18 mouse cellular contexts compared by ENCODE assay signal in genomic region chr13:113353546-113353945, GRCm38 (mm10).
DNase-seq lines count a peak whose midpoint lies in the region; ATAC-seq and TF ChIP-seq lines count a peak whose summit lies in the region.
"Had no signal": no experiment of that assay in that cellular context is flagged by ENCODE, and none has a peak within 500 bp of the region (broad histone marks: within the 10 kb centered on the region; RNA-seq: fewer than 3 reads in every experiment).

No protein-coding gene starts in this region.

- H3K4me1 ChIP-seq in midbrain, embryonic 11.5 days (ENCODE audit: control insufficient read depth, insufficient read depth, low read length) = peaks cover 6% of the 10 kb centered on the region
- peaks cover 4% of the 10 kb centered on the region for H3K4me1 ChIP-seq in midbrain, embryonic 15.5 days
- H3K4me1 ChIP-seq in stomach, embryonic 15.5 days = peaks cover 4% of the 10 kb centered on the region; the same call in 1 of the 2 replicates
- H3K4me1 ChIP-seq in stomach, postnatal 0 days (replicated peaks; ENCODE audit: control insufficient read depth, insufficient read depth) = 0 out of 2 replicates have a peak, but pooled peaks cover 3% of the 10 kb centered on the region

- H3K4me2 ChIP-seq in midbrain, embryonic 11.5 days = no peak overlapping the region
- H3K4me2 ChIP-seq in midbrain, embryonic 15.5 days = no peak overlapping the region
- H3K4me2 ChIP-seq in stomach, embryonic 15.5 days = no peak overlapping the region
- no peak overlapping the region for H3K4me2 ChIP-seq in stomach, postnatal 0 days (replicated peaks; ENCODE audit: low read depth)
- H3K4me2 ChIP-seq: embryonic facial prominence, embryonic 12.5 days; forebrain, embryonic 13.5 days; forebrain, embryonic 15.5 days had no signal

- no peak overlapping the region for H3K27ac ChIP-seq in midbrain, embryonic 11.5 days (ENCODE audit: low read depth, low read length)
- H3K27ac ChIP-seq in midbrain, embryonic 15.5 days = no peak overlapping the region
- H3K27ac ChIP-seq in stomach, embryonic 15.5 days = no peak overlapping the region
- H3K27ac ChIP-seq in stomach, postnatal 0 days (replicated peaks) = peak overlapping the region; percentile 78
- H3K27ac ChIP-seq: embryonic facial prominence, embryonic 10.5 days; embryonic facial prominence, embryonic 12.5 days; forebrain, embryonic 13.5 days; forebrain, embryonic 15.5 days had no signal

- no peak for TF ChIP-seq EP300 in stomach, postnatal 0 days (optimal IDR thresholded peaks at IDR 0.05)

- H3K36me3 ChIP-seq in midbrain, embryonic 11.5 days (ENCODE audit: control insufficient read depth, insufficient read depth, low read length) = no peaks in the 10 kb centered on the region
- H3K36me3 ChIP-seq in midbrain, embryonic 15.5 days (replicated peaks) = no peaks in the 10 kb centered on the region
- no peaks in the 10 kb centered on the region for H3K36me3 ChIP-seq in stomach, embryonic 15.5 days
- no peaks in the 10 kb centered on the region for H3K36me3 ChIP-seq in stomach, postnatal 0 days (ENCODE audit: control insufficient read depth, insufficient read depth, low read length)
- H3K36me3 ChIP-seq: embryonic facial prominence, embryonic 10.5 days; embryonic facial prominence, embryonic 12.5 days; forebrain, embryonic 15.5 days had no signal

- ATAC-seq in midbrain, embryonic 11.5 days (ENCODE audit: low FRiP score) = no peak
- ATAC-seq in midbrain, embryonic 15.5 days (replicated peaks) = no peak
- ATAC-seq in stomach, embryonic 15.5 days (ENCODE audit: insufficient read depth, low FRiP score, low read depth) = peak; percentile 78
- peak; percentile 89 for ATAC-seq in stomach, postnatal 0 days (ENCODE audit: low FRiP score, low TSS enrichment)
- ATAC-seq: forebrain, embryonic 13.5 days; forebrain, embryonic 15.5 days had no signal

- no peak for TF ChIP-seq CTCF in stomach, postnatal 0 days (IDR thresholded peaks at IDR 0.05; ENCODE audit: low read depth)

- H3K9me3 ChIP-seq in midbrain, embryonic 11.5 days (ENCODE audit: control insufficient read depth, low read length) = no peaks in the 10 kb centered on the region
- H3K9me3 ChIP-seq in midbrain, embryonic 15.5 days = no peaks in the 10 kb centered on the region
- no peaks in the 10 kb centered on the region for H3K9me3 ChIP-seq in stomach, embryonic 15.5 days
- H3K9me3 ChIP-seq in stomach, postnatal 0 days (ENCODE audit: control insufficient read depth, low read length) = no peaks in the 10 kb centered on the region
- H3K9me3 ChIP-seq: embryonic facial prominence, embryonic 10.5 days; embryonic facial prominence, embryonic 12.5 days; forebrain, embryonic 13.5 days; forebrain, embryonic 15.5 days had no signal

- peak; percentile 87 for DNase-seq in midbrain, embryonic 11.5 days (ENCODE audit: low spot score, missing footprints)
- DNase-seq in stomach, postnatal 0 days (ENCODE audit: low spot score) = peak; percentile 65
- DNase-seq in gastrocnemius, adult 8-10 months (ENCODE audit: low spot score in 2 of 2) = no peak
- DNase-seq in thymus, postnatal 25 days = no peak
- DNase-seq: adrenal gland, adult 2 months; adrenal gland, postnatal 10 days; adrenal gland, postnatal 25 days; cerebellum, adult 11-12 months; cerebellum, adult 2 months; cerebellum, adult 9-10 months; cerebellum, postnatal 10 days; cerebellum, postnatal 25 days had no signal

- H3K9ac ChIP-seq in midbrain, embryonic 11.5 days (ENCODE audit: low read length) = no peak overlapping the region
- no peak overlapping the region for H3K9ac ChIP-seq in midbrain, embryonic 15.5 days
- no peak overlapping the region for H3K9ac ChIP-seq in stomach, embryonic 15.5 days
- no peak overlapping the region for H3K9ac ChIP-seq in stomach, postnatal 0 days (ENCODE audit: low read length)
- H3K9ac ChIP-seq: embryonic facial prominence, embryonic 12.5 days; forebrain, embryonic 13.5 days; forebrain, embryonic 15.5 days had no signal

- 79% methylated on average over 3 of the region's 3 CpGs for WGBS in midbrain, embryonic 11.5 days
- WGBS in midbrain, embryonic 15.5 days = 81% methylated on average over 3 of the region's 3 CpGs
- 69% methylated on average over 3 of the region's 3 CpGs for WGBS in stomach, embryonic 15.5 days
- 55% methylated on average over 3 of the region's 3 CpGs for WGBS in stomach, postnatal 0 days

- H3K27me3 ChIP-seq in midbrain, embryonic 11.5 days (ENCODE audit: control insufficient read depth, insufficient read depth, low read length) = peaks cover 2% of the 10 kb centered on the region; the same call in 1 of the 2 replicates
- H3K27me3 ChIP-seq in midbrain, embryonic 15.5 days (replicated peaks) = no peaks in the 10 kb centered on the region
- H3K27me3 ChIP-seq in stomach, embryonic 15.5 days (replicated peaks) = no peaks in the 10 kb centered on the region
- no peaks in the 10 kb centered on the region for H3K27me3 ChIP-seq in stomach, postnatal 0 days (ENCODE audit: control insufficient read depth, insufficient read depth, low read length)
- H3K27me3 ChIP-seq: embryonic facial prominence, embryonic 12.5 days; forebrain, embryonic 13.5 days; forebrain, embryonic 15.5 days had no signal

- no peak overlapping the region for H3K4me3 ChIP-seq in midbrain, embryonic 11.5 days (ENCODE audit: low read depth, low read length)
- no peak overlapping the region for H3K4me3 ChIP-seq in midbrain, embryonic 15.5 days
- no peak overlapping the region for H3K4me3 ChIP-seq in stomach, embryonic 15.5 days (replicated peaks)
- no peak overlapping the region for H3K4me3 ChIP-seq in stomach, postnatal 0 days (ENCODE audit: low read depth, low read length)
- H3K4me3 ChIP-seq: embryonic facial prominence, embryonic 10.5 days; embryonic facial prominence, embryonic 12.5 days; forebrain, embryonic 13.5 days; forebrain, embryonic 15.5 days had no signal

Comparison
In these comparisons a context has a peak if more than half of its experiments do, and no peak if none do; other contexts are left out.
1. ATAC-seq: peak in stomach, embryonic 15.5 days (single experiment) and stomach, postnatal 0 days (single experiment); none in midbrain, embryonic 11.5 days (single experiment) and midbrain, embryonic 15.5 days (single experiment).
2. DNase-seq: peak in midbrain, embryonic 11.5 days (single experiment) and stomach, postnatal 0 days (single experiment); none in gastrocnemius, adult 8-10 months (0 of 2) and thymus, postnatal 25 days (single experiment).